Mouse (Mus musculus) testis, adult 2 months (tissue): ENCODE data around the gene Cfap44.

Experiments
- CTCF ChIP-seq: fragments of 200-500 bp; IDR thresholded peaks from 2 replicates; pipeline ENCODE4 v1.5.1; 2012; ENCODE audit warnings: low read depth, mild to moderate bottlenecking, inconsistent platforms, low read length, moderate library complexity; ENCODE audit not compliant: control insufficient read depth, insufficient read depth, insufficient replicate concordance
- POLR2A ChIP-seq: fragments of 200-500 bp; IDR thresholded peaks from 2 replicates; pipeline ENCODE4 v1.6.1; 2012; ENCODE audit warnings: low read depth, mild to moderate bottlenecking, inconsistent platforms, low read length, moderate library complexity; ENCODE audit not compliant: control insufficient read depth

DNA sequence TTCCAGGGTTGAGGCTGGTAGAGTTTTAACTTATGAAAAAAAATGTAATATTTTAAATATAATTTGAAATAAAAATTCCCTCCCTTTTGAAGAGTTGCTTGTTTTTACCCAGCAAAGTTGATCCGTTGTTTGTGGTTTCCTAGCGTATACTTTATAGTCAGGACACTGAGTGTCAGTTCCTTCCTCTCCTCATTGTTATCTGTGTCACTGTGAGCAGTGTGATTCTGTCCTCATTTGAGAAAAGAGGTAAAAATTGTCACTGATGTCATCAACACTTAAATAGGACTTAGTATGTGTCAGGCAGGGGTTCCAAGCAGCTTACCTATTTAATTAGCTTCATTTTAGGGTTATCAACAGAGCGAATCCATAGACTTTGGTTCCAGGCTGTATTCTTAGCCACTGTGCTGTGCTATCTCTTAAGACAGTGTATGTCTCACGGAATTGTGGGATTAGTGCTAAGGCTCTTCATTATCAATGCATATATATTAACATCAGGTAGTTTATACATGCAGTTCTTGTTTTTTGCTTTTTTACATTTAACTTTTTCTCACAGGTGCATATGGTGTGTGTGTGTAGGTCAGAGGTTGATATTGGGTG is 44.7 kb upstream of the Cfap44 start:
- no peak for TF ChIP-seq CTCF
- TF ChIP-seq POLR2A: no peak
